Mouse (Mus musculus): ENCODE measurements around the gene Cdc34b.

Gene Cdc34b

DNA sequence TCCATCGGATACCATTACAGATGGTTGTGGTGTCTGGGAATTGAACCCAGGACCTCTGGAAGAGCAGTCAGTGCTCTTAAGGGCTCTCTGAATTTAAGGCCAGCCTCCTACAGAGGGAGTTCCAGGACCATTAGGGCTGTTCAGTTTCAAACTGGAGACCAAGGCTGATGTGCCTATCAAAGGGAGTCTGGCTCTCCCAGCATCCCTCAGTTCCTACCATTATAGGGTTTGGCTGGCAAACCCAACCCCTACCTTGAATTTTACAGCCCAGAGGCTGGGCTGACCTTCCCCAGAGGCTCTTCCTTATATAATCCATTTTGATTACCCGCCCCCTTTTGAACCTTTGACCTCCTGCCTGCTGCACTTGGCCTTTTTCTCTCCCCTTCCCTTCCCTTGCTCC is 5.8 kb upstream of the Cdc34b start:
- no peak for DNase-seq (ENCODE audit: low read depth)

DNA sequence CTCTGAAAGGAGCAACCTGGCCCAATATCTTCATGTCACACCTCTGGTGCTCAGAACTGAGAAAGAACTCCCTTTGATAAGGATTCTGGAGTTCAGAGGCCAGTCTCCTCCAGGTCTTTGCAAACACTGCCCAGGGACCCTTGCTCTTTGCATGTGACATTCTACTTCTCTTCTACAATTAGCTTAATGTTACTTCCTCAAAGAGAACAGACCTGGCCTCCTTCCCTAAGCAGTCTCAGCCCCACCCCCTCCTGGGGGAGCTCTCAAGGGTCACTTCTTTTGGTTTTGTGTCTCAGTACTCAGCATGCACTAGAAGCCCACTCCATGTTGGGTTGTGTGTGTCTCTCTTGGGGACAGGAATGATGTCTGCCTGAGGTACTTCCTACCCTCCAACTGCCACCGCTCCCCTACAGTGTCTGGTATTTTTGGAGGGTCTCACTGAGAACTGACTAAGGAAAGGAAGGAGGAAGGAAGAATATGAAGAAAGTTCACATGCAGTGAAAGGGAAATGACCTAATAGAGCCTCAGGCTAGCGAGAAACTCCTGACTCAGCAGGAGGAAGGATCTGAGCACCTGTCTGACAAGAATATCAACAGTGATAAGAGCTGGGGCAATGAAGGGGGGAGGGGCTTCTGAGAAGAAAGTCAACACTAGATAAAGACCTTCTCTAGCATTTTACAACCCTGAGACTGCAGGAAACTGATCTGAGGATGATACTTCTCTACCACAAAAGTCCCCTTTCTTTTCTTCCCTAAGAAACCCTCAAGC is 11.5 kb downstream of the Cdc34b start:
- DNase-seq (ENCODE audit: low read depth), result no peak

DNA sequence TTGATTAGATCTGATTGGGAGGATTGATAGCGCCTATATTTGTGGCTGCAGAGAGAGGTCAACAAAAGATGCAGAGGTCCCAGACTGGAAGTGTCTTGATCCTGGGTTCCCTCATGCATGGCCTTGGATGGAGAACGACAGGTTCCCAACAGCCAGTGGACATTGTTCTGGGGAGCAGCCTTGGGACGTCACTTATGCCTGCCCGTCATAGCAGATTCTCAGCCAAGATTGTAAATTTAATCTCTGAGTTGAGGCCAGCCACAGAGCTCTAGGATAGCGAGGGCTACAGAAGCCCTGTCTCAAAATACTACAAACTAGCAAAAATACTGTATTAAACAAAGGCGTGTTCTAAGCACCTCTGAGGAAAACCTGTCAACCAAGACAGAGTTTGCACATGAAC is 18.3 kb downstream of the Cdc34b start:
- no peak for DNase-seq (ENCODE audit: low read depth)

DNA sequence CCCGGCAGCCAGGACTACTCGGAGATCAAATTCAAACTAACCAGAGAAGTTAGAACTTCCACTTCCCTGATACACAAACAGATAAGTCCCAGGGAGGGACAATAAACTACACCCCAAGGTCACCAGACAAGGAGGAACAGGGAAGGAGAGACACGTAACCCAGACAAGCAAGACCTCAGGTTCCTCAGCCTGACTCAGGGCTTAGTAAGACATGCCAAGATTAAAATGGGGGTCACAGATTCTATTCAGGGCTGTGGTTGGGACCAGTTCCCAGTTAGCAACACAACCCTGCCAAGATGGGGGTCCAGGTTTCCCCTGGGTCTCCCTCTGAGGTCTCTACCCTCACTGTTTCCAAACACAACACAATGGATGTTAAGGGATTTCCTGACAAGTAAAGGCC is 18.8 kb downstream of the Cdc34b start:
- no peak for DNase-seq (ENCODE audit: low read depth)

DNA sequence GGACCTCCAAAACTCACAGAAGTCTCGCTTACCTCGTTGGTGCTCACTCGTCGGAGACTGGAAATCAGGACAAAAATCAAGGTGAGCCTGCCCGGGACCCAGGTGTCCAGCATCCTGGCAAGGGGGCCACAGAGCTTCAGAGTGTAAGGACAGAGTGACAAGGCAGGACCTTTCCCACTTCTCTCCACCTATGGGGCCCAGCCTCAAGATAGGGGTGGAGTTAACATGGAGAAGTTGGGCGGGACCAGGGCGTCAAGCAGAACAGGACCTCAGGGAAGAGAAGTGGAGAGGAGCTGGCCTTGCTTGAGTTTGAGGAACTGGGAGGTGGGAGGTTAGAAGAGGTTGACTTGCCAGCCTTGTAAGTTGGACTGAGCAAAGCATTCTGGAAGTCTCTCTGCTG is 19.2 kb downstream of the Cdc34b start:
- no peak for DNase-seq (ENCODE audit: low read depth)

- no peak for DNase-seq (ENCODE audit: low read depth)
Measured at GRCm38 (mm10) chr11:94762281-94762680, 20.7 kb downstream of the Cdc34b start.

- DNase-seq (ENCODE audit: low read depth), result no peak
Measured at GRCm38 (mm10) chr11:94762775-94763174, 21.2 kb downstream of the Cdc34b start.

- no peak for DNase-seq (ENCODE audit: low read depth)
Measured at GRCm38 (mm10) chr11:94767241-94767640, 25.7 kb downstream of the Cdc34b start.

GRCm38 (mm10) chr11:94772363-94773055 is 30.9 kb downstream of the Cdc34b start:
- no peak for DNase-seq (ENCODE audit: low read depth)

DNA sequence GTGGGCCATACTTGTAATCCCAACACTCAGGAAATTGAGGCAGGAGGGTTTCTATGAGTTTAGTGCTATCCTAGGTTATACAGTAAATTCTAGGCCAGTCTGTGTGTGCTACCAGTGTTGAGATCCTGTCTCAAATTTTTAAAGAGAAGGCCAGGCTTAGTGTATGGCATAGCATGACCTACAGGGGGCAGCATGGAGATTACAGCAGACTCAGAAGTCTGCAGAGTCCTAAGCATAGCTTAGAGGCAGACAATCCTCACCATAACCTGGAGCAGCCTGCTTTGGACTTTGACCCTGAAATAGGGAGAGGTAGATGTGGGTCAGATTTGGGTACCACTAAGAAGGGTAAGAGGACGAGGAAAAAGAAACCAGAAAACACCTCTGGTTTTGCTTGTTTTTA is 32.3 kb downstream of the Cdc34b start:
- DNase-seq (ENCODE audit: low read depth), result no peak

DNA sequence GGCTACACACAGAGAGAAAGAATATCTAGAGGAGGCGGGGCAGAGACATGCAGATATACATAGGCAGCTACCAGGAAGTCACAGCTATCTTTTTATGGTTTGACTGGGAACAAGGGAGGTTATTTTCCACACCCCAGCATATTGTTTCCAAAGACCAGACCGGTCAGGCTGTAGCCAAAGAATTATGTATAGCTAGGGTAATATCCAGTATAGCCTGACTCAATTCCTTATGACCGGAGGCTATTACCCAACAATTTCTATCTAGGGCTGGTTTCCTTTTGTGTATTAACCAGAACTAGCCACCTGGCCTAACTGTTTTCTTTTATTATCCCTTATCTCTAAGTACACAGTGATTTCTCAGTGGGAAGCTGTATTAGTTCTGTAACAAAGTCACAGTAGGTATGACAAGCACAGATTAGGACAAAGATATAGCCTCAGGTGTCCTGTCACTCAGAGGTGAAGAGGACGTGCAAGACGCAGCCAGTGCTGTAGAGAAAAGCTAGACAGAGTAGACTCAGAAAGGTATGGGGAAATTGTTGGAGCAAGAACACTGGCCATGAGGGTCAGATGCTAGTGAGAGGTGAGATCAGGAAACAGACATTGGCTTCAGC is 33.4 kb downstream of the Cdc34b start:
- no peak for DNase-seq (ENCODE audit: low read depth)

- DNase-seq (ENCODE audit: low read depth), result no peak
Measured at GRCm38 (mm10) chr11:94782603-94783002, 41.0 kb downstream of the Cdc34b start, which contains the start of gene Tmem92. Gene Tmem92, minus strand, starts transcription at chr11:94782703.

DNA sequence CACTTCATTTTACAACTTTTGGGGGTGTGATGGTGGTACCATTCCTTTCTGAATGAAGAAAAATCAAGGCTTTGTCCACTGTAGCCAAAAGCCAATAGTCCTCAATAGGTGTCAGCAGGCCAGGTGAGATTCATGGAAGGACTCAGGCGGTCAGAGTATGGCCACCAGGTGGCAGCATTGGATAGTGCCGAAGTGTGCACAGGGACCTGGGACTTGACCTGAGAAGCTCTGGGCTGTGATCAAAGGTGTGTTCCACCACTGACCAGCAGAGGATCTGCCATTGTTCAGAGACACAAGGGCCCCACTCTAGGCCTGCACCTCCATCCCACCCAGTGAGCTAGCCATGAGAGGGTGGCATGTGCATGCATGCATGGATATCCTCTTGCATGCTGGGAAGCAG is 43.7 kb downstream of the Cdc34b start:
- no peak for DNase-seq (ENCODE audit: low read depth)

GRCm38 (mm10) chr11:94791700-94792099 is 50.1 kb downstream of the Cdc34b start:
- no peak for DNase-seq (ENCODE audit: low read depth)
